Mouse (Mus musculus): ENCODE measurements around the gene Slc4a4. TPM values are rescaled to one million over a fixed set of nuclear protein-coding genes. Genes with fewer than 3 reads are reported as not detected.
A peak's percentile ranks its signal among the peaks of the same experiment; 100 is the strongest.
"Not testable (repeated sequence)": the region's sequence is repeated elsewhere in the genome, so short reads cannot be mapped to it uniquely, and the experiment has no call there.

Slc4a4 gene
- polyA plus RNA-seq, 1 experiment: 0.04 TPM

DNA sequence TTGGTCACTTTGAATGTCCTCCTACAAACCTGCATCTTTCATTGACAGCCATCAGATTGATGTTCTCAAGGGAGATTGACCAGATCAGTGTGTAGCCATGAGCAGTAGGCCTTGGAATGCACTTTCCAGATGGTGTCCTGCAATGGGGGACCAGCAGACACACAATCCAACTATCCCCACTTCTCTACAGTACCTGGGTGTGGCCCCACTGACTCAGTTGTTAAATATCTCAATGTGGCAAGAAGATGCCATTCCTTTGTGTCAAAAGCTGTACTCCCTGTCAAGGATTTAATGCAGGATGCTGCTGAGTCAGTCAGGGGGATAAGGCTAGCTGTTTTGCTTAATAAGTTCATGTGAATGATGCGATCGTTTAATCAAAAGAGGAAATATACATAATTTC is 96.6 kb downstream of the Slc4a4 start:
- TF ChIP-seq E2F4 (IDR thresholded peaks at IDR 0.05; ENCODE audit: insufficient read depth) (no peak), POLR2A (IDR thresholded peaks at IDR 0.05; ENCODE audit: insufficient read length, low read depth) (no peak), TCF3 (IDR thresholded peaks at IDR 0.05; ENCODE audit: insufficient read length, low read depth) (no peak), MYOG (IDR thresholded peaks at IDR 0.05; ENCODE audit: control insufficient read depth in 1 of 3, insufficient read depth in 1 of 3, insufficient read length in 2 of 3, low read depth in 2 of 3) (no peak), CEBPB (IDR thresholded peaks at IDR 0.05; ENCODE audit: insufficient read depth, poor library complexity, severe bottlenecking) (peak; percentile 72), MYOD1 (IDR thresholded peaks at IDR 0.05; ENCODE audit: control insufficient read depth in 1 of 3, insufficient read length in 2 of 3, low read depth in 2 of 3) (peak in 1 of 3 experiments; percentile 47), TCF12 (IDR thresholded peaks at IDR 0.05; ENCODE audit: insufficient read depth, poor library complexity, severe bottlenecking) (peak; percentile 28)

DNA sequence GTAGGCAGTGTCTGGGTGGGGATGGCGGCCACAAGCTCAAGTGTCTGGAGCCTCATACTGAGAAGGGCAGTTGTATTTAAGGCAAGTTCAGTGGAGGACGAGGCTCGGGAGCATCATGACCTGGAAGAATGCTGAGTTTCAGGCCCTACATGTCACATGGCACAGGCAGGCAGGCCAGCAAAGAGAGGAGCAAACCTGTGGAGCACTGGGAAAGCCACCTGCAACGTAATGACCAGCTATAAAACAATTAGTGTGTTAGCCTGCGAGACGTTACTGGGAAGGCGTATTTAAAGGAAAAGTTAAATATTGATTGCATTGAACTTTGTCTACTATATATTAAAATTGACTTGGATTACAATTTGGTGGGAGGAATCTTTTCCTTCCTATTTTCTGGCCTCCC is 97.0 kb downstream of the Slc4a4 start:
- H3K4me3 ChIP-seq: no peak overlapping the region
- H3K4me2 ChIP-seq (ENCODE audit: low read depth): no peak overlapping the region
- H3ac ChIP-seq (ENCODE audit: control insufficient read depth, insufficient read length): no peak overlapping the region
- TF ChIP-seq TCF12 (IDR thresholded peaks at IDR 0.05; ENCODE audit: insufficient read depth, poor library complexity, severe bottlenecking) (no peak), MAX (IDR thresholded peaks at IDR 0.05; ENCODE audit: low read depth) (no peak), TCF3 (IDR thresholded peaks at IDR 0.05; ENCODE audit: insufficient read length, low read depth) (no peak), USF1 (IDR thresholded peaks at IDR 0.05; ENCODE audit: low read depth) (no peak), REST (IDR thresholded peaks at IDR 0.05; ENCODE audit: insufficient read depth, insufficient read length) (no peak), POLR2A (IDR thresholded peaks at IDR 0.05; ENCODE audit: insufficient read length, low read depth) (no peak), CEBPB (IDR thresholded peaks at IDR 0.05; ENCODE audit: insufficient read depth, poor library complexity, severe bottlenecking) (no peak), SRF (IDR thresholded peaks at IDR 0.05; ENCODE audit: control insufficient read depth, insufficient read length, low read depth) (no peak), E2F4 (IDR thresholded peaks at IDR 0.05; ENCODE audit: insufficient read depth) (no peak), MYOG (IDR thresholded peaks at IDR 0.05; ENCODE audit: control insufficient read depth in 1 of 3, insufficient read depth in 1 of 3, insufficient read length in 2 of 3, low read depth in 2 of 3) (no peak), MYOD1 (IDR thresholded peaks at IDR 0.05; ENCODE audit: control insufficient read depth in 1 of 3, insufficient read length in 2 of 3, low read depth in 2 of 3) (no peak), POLR2AphosphoS2 (IDR thresholded peaks at IDR 0.05; ENCODE audit: insufficient read length, low read depth) (no peak)
- no peaks in the 10 kb centered on the region for H3K27me3 ChIP-seq (ENCODE audit: control insufficient read depth, insufficient read depth, insufficient read length)
- no peaks in the 10 kb centered on the region for H3K79me2 ChIP-seq (ENCODE audit: control insufficient read depth, insufficient read depth)
- no peaks in the 10 kb centered on the region for H3K36me3 ChIP-seq (ENCODE audit: control insufficient read depth, insufficient read depth)

More for the DNA sequence above, 96.6 kb downstream of the Slc4a4 start:
- Histone ChIP-seq H3K4me2 (ENCODE audit: low read depth) (no peak overlapping the region), H3K79me2 (ENCODE audit: control insufficient read depth, insufficient read depth) (no peaks in the 10 kb centered on the region), H3K27me3 (ENCODE audit: control insufficient read depth, insufficient read depth, insufficient read length) (no peaks in the 10 kb centered on the region), H3K4me3 (no peak overlapping the region), H3K36me3 (ENCODE audit: control insufficient read depth, insufficient read depth) (no peaks in the 10 kb centered on the region), H3ac (ENCODE audit: control insufficient read depth, insufficient read length) (no peak overlapping the region)

DNA sequence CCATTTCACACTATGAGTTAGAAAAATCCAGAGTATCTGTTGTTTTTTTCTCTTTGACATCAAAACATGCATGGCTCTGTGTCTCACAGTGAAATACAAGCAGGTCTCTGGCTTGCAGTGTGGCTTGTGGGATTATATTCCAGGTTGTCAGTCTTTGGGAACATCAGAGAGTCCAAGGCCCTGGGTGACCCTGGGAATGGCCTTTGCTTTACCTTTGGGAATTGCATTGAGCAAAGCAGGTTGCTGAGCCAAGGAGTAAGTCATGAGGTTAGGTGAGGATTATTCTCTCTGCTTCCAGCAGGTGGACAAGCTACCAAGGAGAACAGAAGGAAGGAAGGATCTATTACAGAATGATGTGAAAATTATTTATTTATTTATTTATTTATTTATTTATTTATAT is 102.4 kb downstream of the Slc4a4 start:
- no peaks in the 10 kb centered on the region for H3K27me3 ChIP-seq (ENCODE audit: control insufficient read depth, insufficient read depth, insufficient read length)
- H3K79me2 ChIP-seq (ENCODE audit: control insufficient read depth, insufficient read depth): no peaks in the 10 kb centered on the region
- H3K4me3 ChIP-seq: no peak overlapping the region
- H3ac ChIP-seq (ENCODE audit: control insufficient read depth, insufficient read length): no peak overlapping the region
- TF ChIP-seq POLR2AphosphoS2 (IDR thresholded peaks at IDR 0.05; ENCODE audit: insufficient read length, low read depth) (no peak), E2F4 (IDR thresholded peaks at IDR 0.05; ENCODE audit: insufficient read depth) (no peak), POLR2A (IDR thresholded peaks at IDR 0.05; ENCODE audit: insufficient read length, low read depth) (no peak), MYOD1 (IDR thresholded peaks at IDR 0.05; ENCODE audit: control insufficient read depth in 1 of 3, insufficient read length in 2 of 3, low read depth in 2 of 3) (no peak), REST (IDR thresholded peaks at IDR 0.05; ENCODE audit: insufficient read depth, insufficient read length) (no peak), TCF12 (IDR thresholded peaks at IDR 0.05; ENCODE audit: insufficient read depth, poor library complexity, severe bottlenecking) (no peak), SRF (IDR thresholded peaks at IDR 0.05; ENCODE audit: control insufficient read depth, insufficient read length, low read depth) (no peak), CEBPB (IDR thresholded peaks at IDR 0.05; ENCODE audit: insufficient read depth, poor library complexity, severe bottlenecking) (no peak), MAX (IDR thresholded peaks at IDR 0.05; ENCODE audit: low read depth) (no peak), TCF3 (IDR thresholded peaks at IDR 0.05; ENCODE audit: insufficient read length, low read depth) (no peak), USF1 (IDR thresholded peaks at IDR 0.05; ENCODE audit: low read depth) (no peak), MYOG (IDR thresholded peaks at IDR 0.05; ENCODE audit: control insufficient read depth in 1 of 3, insufficient read depth in 1 of 3, insufficient read length in 2 of 3, low read depth in 2 of 3) (no peak)
- no peaks in the 10 kb centered on the region for H3K36me3 ChIP-seq (ENCODE audit: control insufficient read depth, insufficient read depth)
- H3K4me2 ChIP-seq (ENCODE audit: low read depth): no peak overlapping the region

DNA sequence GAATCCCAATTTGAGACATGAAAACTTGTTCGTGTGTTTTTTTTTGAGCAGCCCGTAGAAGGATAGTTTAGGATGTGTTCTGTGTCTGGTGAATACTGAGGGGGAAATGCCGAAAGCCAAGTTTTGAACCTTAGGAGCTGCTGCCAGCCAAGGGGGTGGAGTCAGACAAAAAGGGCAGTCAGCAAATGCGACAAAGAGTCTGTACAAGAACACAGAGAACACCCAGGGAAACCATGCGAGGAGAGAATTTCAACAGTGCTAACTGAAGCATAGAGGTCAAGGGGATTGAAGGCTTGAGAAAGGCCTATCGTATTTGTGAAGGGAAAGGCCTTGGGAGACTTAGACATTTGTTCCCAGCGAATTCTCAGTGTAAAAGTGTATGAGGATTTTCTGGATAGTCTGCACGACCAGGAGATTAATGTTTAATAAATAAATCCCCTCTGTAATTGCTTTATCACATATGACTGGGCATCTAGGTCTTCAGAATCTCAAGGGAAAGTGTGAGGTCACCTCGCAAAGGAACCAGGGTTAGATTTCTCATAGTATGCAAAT is 103.7 kb downstream of the Slc4a4 start:
- H3K4me3 ChIP-seq: no peak overlapping the region

DNA sequence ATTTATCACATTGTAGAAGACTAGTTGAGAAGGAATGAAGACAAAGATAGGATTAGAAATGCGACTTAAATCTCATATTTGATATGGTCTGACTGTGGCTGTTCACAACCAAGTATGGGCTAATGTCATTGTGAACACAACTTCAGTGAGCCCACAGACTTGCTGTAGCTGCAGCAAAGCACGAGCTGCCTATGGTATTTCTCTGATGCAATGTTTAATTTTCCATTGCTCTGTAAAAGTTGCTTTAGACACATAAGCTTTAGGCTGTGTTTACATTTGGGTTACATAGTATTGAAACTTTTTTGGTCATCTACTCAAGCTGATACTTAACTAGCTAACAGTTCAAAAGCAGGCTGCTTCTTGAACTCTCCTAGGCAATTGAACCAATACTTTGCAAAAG is 104.7 kb downstream of the Slc4a4 start:
- not testable (repeated sequence) for H3K36me3 ChIP-seq (ENCODE audit: control insufficient read depth, insufficient read depth); H3ac ChIP-seq (ENCODE audit: control insufficient read depth, insufficient read length); H3K4me2 ChIP-seq (ENCODE audit: low read depth); H3K79me2 ChIP-seq (ENCODE audit: control insufficient read depth, insufficient read depth); H3K4me3 ChIP-seq; H3K27me3 ChIP-seq (ENCODE audit: control insufficient read depth, insufficient read depth, insufficient read length)

More for the DNA sequence above, 103.7 kb downstream of the Slc4a4 start:
- Histone ChIP-seq H3K36me3 (ENCODE audit: control insufficient read depth, insufficient read depth) (no peaks in the 10 kb centered on the region), H3ac (ENCODE audit: control insufficient read depth, insufficient read length) (no peak overlapping the region), H3K79me2 (ENCODE audit: control insufficient read depth, insufficient read depth) (no peaks in the 10 kb centered on the region), H3K27me3 (ENCODE audit: control insufficient read depth, insufficient read depth, insufficient read length) (no peaks in the 10 kb centered on the region), H3K4me2 (ENCODE audit: low read depth) (no peak overlapping the region)
- TF ChIP-seq MYOG (IDR thresholded peaks at IDR 0.05; ENCODE audit: control insufficient read depth in 1 of 3, insufficient read depth in 1 of 3, insufficient read length in 2 of 3, low read depth in 2 of 3): no peak
